Mouse (Mus musculus): ENCODE measurements around the gene Rps17. TPM values are rescaled to one million over a fixed set of nuclear protein-coding genes. Genes with fewer than 3 reads are reported as not detected.
A peak's percentile ranks its signal among the peaks of the same experiment; 100 is the strongest.

Rps17 gene
- polyA plus RNA-seq, 1 experiment = 776 TPM

DNA sequence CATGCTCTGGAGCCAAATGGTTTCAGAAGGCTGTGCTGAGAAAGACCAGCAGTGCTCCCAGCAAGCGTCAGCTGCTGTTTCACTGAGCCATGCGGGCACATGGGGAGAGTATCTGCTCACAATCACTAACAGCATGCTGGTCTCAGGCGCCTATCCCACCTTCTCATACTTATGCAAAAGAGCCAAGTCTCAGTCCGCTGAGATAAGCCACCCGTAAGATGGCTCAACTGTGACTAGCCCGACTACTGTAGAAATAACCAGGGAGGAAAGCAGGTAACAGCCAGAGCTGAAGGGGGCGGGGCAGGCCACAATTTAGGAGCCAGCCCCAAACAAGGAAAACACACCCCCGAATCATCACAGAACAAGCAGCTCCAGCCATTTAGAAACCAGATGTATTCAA, 1.7 kb downstream of the Rps17 start:
- H3K27ac ChIP-seq (ENCODE audit: insufficient read depth, low read length) = no peak overlapping the region
- H3K4me3 ChIP-seq (ENCODE audit: extremely low read depth, insufficient read depth, insufficient read length) = no peak overlapping the region
- WGBS = 38% methylated on average over 8 of the region's 8 CpGs
- peaks cover 23% of the 10 kb centered on the region for H3K36me3 ChIP-seq (ENCODE audit: control insufficient read depth, insufficient read depth, low read length)
- no peak for DNase-seq (ENCODE audit: low read depth in 1 of 2, low spot score in 2 of 2)
- no peak for TF ChIP-seq POLR2A (IDR thresholded peaks at IDR 0.05; ENCODE audit: low read depth, low read length)
- TF ChIP-seq CTCF (IDR thresholded peaks at IDR 0.05; ENCODE audit: extremely low read depth, insufficient read depth, insufficient read length, insufficient replicate concordance) = no peak
- no peaks in the 10 kb centered on the region for H3K27me3 ChIP-seq (ENCODE audit: control insufficient read depth, insufficient read depth, low read length)
- H3K4me1 ChIP-seq (ENCODE audit: control insufficient read depth, insufficient read depth, insufficient read length) = peaks cover 11% of the 10 kb centered on the region; the same call in 1 of the 2 replicates

DNA sequence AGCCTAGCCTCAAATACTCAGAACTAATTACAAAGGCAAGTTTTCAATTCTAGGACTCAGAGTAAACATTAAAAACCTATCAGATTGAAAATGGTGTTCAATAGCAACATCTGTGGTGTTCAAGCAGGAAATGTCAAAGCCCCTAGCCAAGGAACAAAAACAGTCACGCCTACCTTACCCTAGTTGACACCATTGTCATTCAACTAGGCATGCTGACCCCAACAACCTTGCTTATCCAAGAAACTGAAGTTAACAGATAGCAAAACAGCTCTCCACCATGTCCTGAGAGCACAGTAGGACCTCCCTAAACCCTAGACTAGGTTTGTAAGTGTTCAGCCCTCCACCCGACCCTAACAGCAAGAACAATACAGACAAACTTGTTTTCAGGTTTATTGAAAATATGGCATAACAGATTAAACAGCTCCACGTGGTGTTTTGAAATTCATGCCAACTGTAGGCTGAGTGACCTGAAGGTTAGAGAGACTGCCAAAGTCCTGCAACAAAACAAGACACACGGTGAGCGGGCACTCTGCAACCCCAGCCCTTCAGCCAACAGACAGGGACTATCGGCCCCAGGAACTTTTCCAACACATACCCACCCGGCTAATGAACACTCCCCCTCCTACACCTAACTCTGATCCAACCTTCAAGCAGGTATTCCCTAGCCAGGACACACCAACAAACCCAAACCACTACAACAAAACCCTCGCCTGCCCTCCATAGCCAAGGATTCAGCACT, 2.5 kb downstream of the Rps17 start:
- DNase-seq (ENCODE audit: low read depth in 1 of 2, low spot score in 2 of 2) = no peak
- no peak overlapping the region for H3K4me3 ChIP-seq (ENCODE audit: extremely low read depth, insufficient read depth, insufficient read length)
- H3K27ac ChIP-seq (ENCODE audit: insufficient read depth, low read length) = no peak overlapping the region
- H3K4me1 ChIP-seq (ENCODE audit: control insufficient read depth, insufficient read depth, insufficient read length) = peaks cover 11% of the 10 kb centered on the region; the same call in 1 of the 2 replicates
- WGBS = 73% methylated on average over 8 of the region's 8 CpGs
- H3K27me3 ChIP-seq (ENCODE audit: control insufficient read depth, insufficient read depth, low read length) = no peaks in the 10 kb centered on the region
- no peak for TF ChIP-seq POLR2A (IDR thresholded peaks at IDR 0.05; ENCODE audit: low read depth, low read length)
- TF ChIP-seq CTCF (IDR thresholded peaks at IDR 0.05; ENCODE audit: extremely low read depth, insufficient read depth, insufficient read length, insufficient replicate concordance) = no peak
- H3K36me3 ChIP-seq (ENCODE audit: control insufficient read depth, insufficient read depth, low read length) = peaks cover 25% of the 10 kb centered on the region

DNA sequence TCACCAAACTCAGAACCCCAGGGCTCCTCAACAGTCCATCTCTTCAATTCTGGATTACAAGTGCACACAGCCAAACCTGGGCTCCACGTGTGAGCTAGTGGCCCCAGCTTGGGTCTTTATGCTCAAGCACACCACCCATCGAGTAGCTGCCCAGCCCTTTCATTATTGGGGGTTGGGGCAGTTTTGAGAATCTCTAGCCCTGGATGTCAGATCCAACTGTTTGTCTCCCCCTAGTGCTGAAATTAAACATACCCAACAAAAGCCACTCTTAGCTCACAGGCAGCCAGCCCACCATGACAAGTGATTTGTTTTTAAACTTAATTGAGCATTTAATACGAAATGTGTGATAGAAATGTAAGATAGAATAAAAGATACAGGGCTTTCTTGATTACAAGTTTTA, 3.5 kb downstream of the Rps17 start:
- Histone ChIP-seq H3K27ac (ENCODE audit: insufficient read depth, low read length) (no peak overlapping the region), H3K27me3 (ENCODE audit: control insufficient read depth, insufficient read depth, low read length) (no peaks in the 10 kb centered on the region), H3K4me3 (ENCODE audit: extremely low read depth, insufficient read depth, insufficient read length) (no peak overlapping the region), H3K36me3 (ENCODE audit: control insufficient read depth, insufficient read depth, low read length) (peaks cover 25% of the 10 kb centered on the region), H3K4me1 (ENCODE audit: control insufficient read depth, insufficient read depth, insufficient read length) (peaks cover 11% of the 10 kb centered on the region; the same call in 1 of the 2 replicates)
- TF ChIP-seq POLR2A (IDR thresholded peaks at IDR 0.05; ENCODE audit: low read depth, low read length) = no peak
- TF ChIP-seq CTCF (IDR thresholded peaks at IDR 0.05; ENCODE audit: extremely low read depth, insufficient read depth, insufficient read length, insufficient replicate concordance) = no peak
- 35% methylated on average over 3 of the region's 3 CpGs for WGBS
- DNase-seq (ENCODE audit: low read depth in 1 of 2, low spot score in 2 of 2) = no peak

DNA sequence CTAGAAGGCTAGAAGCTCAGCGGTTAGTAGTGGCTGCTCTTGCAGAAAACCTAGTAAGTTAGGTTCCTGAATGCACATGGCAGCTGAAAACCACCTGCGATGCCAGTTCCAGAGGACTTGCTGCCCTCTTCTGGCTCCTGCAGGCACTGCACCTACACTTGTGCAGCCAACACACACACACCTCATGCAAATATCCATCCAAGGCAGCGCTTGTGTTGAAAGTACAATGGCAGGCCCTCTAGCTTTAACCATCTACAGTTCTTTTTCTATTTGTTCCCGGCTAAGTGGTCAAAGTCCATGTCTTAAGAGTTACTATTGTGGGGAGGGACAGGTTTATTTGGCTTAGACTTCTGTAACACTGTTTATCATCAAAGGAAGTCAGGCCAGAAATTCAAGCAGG, 5.3 kb downstream of the Rps17 start:
- peak; percentile 41 to 44 for DNase-seq (ENCODE audit: low read depth in 1 of 2, low spot score in 2 of 2)
- 76% methylated on average over 4 of the region's 4 CpGs for WGBS

DNA sequence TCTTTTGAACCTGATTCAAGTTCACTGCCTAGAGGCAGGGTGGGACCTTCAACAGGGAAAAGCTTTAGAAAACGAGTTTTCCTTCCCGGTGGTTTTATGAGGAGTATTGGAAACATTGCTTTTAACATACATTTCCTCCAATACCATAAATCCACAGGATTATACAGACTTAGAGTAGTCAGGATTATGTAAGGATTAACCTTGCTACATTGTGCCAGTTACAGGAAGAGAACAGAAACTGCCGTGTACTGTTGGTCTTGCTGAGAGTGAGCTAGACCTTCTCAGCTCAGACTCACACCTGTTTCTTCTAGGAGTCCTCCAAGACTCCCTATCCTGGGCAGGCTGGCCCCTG, 6.6 kb downstream of the Rps17 start:
- DNase-seq (ENCODE audit: low read depth in 1 of 2, low spot score in 2 of 2) = no peak
- H3K27me3 ChIP-seq (ENCODE audit: control insufficient read depth, insufficient read depth, low read length) = no peaks in the 10 kb centered on the region
- WGBS = 79% methylated on average over 3 of the region's 3 CpGs
- peaks cover 4% of the 10 kb centered on the region; the same call in 1 of the 2 replicates for H3K4me1 ChIP-seq (ENCODE audit: control insufficient read depth, insufficient read depth, insufficient read length)
- H3K4me3 ChIP-seq (ENCODE audit: extremely low read depth, insufficient read depth, insufficient read length) = no peak overlapping the region
- TF ChIP-seq CTCF (IDR thresholded peaks at IDR 0.05; ENCODE audit: extremely low read depth, insufficient read depth, insufficient read length, insufficient replicate concordance) (no peak), POLR2A (IDR thresholded peaks at IDR 0.05; ENCODE audit: low read depth, low read length) (no peak)
- peaks cover 26% of the 10 kb centered on the region for H3K36me3 ChIP-seq (ENCODE audit: control insufficient read depth, insufficient read depth, low read length)
- H3K27ac ChIP-seq (ENCODE audit: insufficient read depth, low read length) = no peak overlapping the region

More for the DNA sequence above, 5.3 kb downstream of the Rps17 start:
- TF ChIP-seq CTCF (IDR thresholded peaks at IDR 0.05; ENCODE audit: extremely low read depth, insufficient read depth, insufficient read length, insufficient replicate concordance) = peak; percentile 61; the same call in 1 of the 2 replicates
- no peak for TF ChIP-seq POLR2A (IDR thresholded peaks at IDR 0.05; ENCODE audit: low read depth, low read length)
- Histone ChIP-seq H3K36me3 (ENCODE audit: control insufficient read depth, insufficient read depth, low read length) (peaks cover 25% of the 10 kb centered on the region), H3K4me3 (ENCODE audit: extremely low read depth, insufficient read depth, insufficient read length) (no peak overlapping the region), H3K27ac (ENCODE audit: insufficient read depth, low read length) (no peak overlapping the region), H3K4me1 (ENCODE audit: control insufficient read depth, insufficient read depth, insufficient read length) (peaks cover 11% of the 10 kb centered on the region; the same call in 1 of the 2 replicates), H3K27me3 (ENCODE audit: control insufficient read depth, insufficient read depth, low read length) (no peaks in the 10 kb centered on the region)

DNA sequence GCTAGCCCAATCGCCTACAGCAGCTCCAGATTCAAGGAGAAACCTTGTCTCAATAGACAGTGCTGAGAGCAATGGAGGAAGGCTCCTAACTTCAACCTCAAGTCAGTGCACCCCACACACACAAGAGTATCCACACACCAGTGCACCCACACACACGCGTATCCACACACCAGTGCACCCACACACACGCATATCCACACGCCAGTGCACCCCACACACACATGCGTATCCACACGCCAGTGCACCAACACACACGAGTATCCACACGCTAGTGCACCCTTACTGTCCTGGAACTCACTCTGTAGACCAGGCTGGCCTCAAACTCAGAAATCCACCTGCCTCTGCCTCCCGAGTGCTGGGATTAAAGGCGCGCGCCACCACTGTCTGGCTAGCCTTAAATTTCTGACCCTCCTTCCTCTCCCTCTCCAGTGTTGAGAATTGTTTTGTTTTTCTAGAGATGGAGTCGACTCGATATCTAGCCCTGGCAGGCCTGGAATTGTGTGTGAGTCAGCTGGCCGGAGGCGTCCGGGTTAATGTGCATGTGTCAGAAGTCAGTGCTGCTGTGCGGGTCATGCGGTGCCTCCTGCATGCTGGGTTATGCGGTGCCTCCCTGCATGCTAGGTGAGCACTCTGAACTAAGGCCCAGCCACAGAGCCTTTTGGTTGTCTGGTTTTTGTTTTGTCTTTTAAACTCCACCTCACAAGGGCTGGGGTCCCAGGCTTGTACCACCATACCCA, 7.1 kb downstream of the Rps17 start:
- H3K4me3 ChIP-seq (ENCODE audit: extremely low read depth, insufficient read depth, insufficient read length) = no peak overlapping the region
- H3K36me3 ChIP-seq (ENCODE audit: control insufficient read depth, insufficient read depth, low read length) = peaks cover 21% of the 10 kb centered on the region
- DNase-seq (ENCODE audit: low read depth in 1 of 2, low spot score in 2 of 2) = no peak
- WGBS = 94% methylated on average over 21 of the region's 21 CpGs
- no peak for TF ChIP-seq POLR2A (IDR thresholded peaks at IDR 0.05; ENCODE audit: low read depth, low read length)
- no peak overlapping the region for H3K27ac ChIP-seq (ENCODE audit: insufficient read depth, low read length)
- H3K27me3 ChIP-seq (ENCODE audit: control insufficient read depth, insufficient read depth, low read length) = no peaks in the 10 kb centered on the region
- H3K4me1 ChIP-seq (ENCODE audit: control insufficient read depth, insufficient read depth, insufficient read length) = no peaks in the 10 kb centered on the region

DNA sequence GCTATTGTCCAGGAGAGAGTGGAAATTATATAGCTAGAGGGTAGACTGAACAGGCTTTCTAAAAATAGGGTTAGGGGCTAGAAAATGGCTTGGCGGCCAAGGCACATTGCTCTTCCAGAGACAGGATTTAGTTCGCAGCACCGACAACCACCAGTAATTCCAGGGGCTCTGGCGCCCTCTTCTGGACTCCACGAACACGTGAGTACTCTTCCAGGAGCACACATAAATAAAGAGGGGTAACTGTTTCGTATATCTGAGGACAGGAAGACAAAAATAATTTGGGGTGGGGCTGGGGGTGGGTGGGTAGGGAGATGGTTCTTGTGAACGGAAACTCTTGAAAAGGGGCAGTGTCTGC, 8.6 kb downstream of the Rps17 start:
- Histone ChIP-seq H3K4me1 (ENCODE audit: control insufficient read depth, insufficient read depth, insufficient read length) (no peaks in the 10 kb centered on the region), H3K27me3 (ENCODE audit: control insufficient read depth, insufficient read depth, low read length) (no peaks in the 10 kb centered on the region), H3K4me3 (ENCODE audit: extremely low read depth, insufficient read depth, insufficient read length) (no peak overlapping the region), H3K27ac (ENCODE audit: insufficient read depth, low read length) (no peak overlapping the region), H3K36me3 (ENCODE audit: control insufficient read depth, insufficient read depth, low read length) (peaks cover 16% of the 10 kb centered on the region)
- TF ChIP-seq CTCF (IDR thresholded peaks at IDR 0.05; ENCODE audit: extremely low read depth, insufficient read depth, insufficient read length, insufficient replicate concordance) (peak; percentile 45; the same call in 1 of the 2 replicates), POLR2A (IDR thresholded peaks at IDR 0.05; ENCODE audit: low read depth, low read length) (no peak)
- DNase-seq (ENCODE audit: low read depth in 1 of 2, low spot score in 2 of 2) = peak in 1 of 2 experiments; percentile 41
- 61% methylated on average over 8 of the region's 8 CpGs for WGBS

Measured in spleen, adult 2 months (tissue).